Mouse (Mus musculus) layer of hippocampus, adult 9-10 months (tissue): ENCODE measurements around the gene Actrt3.

ENCODE experiments used
- DNase-seq: peaks from one replicate; pipeline ENCODE4 v3.0.0; 2022; ENCODE audit warnings: low spot score

Actrt3 gene

DNA sequence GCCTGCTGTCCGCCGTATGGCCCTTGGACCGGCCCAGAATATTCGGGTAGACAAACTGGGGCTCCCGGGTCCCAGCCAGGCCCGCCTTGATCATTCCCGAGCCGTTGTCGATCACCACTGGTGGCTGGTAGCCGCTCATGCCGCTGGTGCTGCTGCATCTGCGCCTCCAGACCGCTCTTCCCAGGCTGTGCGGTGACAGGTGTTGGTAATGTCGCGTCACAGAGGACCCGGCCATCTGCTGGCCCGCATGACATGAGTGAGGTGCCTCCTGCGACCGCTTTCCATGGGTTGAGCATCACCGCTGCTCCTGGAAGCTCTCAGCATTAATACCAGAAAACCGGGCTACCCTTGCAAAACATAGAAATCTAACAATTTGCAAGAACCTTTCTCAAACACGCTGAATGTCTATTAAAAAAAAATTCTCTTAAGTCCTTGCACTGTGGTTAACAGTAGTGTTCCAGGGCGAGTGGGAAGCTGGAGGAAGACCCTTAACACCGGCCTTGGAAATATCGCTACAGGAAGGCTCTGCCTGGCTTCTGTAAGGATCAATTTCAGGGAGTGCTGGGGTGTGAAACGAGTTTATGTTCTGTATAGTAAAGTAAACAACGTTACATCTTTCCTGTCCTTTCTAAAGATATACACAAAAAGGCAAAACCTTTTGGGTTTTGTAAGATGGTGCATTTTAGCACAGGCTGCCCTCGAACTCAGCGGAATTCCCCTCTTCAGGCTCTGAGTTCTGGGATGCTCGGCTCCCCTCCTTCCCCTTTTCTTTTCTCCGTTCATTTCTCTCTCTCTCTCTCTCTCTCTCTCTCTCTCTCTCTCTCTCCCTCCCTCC, at the start of gene Actrt3:
Actrt3 (minus strand) TSS at position 229 of the 835 bp plus-strand sequence.
- no peak for DNase-seq

DNA sequence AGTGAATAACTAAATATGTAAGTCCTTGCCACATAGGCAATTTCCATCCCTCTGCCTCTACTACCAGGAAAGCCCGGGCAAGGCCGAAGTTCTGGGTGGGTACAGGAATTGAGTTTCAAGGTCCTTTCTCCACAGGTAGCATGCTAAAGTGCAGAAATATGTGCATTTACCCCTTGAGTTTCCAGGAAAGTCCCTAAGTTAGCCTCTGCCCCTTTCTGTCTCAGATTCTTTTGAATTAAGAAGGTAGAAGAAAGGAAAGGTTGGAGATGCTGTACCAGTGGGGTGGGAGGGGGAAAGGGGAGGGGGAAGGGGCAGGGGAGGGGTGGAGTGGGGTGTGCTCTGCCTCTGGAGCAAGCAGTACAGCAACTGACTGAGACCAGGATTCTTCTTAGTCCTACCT, 48.7 kb upstream of the Actrt3 start:
- no peak for DNase-seq

DNA sequence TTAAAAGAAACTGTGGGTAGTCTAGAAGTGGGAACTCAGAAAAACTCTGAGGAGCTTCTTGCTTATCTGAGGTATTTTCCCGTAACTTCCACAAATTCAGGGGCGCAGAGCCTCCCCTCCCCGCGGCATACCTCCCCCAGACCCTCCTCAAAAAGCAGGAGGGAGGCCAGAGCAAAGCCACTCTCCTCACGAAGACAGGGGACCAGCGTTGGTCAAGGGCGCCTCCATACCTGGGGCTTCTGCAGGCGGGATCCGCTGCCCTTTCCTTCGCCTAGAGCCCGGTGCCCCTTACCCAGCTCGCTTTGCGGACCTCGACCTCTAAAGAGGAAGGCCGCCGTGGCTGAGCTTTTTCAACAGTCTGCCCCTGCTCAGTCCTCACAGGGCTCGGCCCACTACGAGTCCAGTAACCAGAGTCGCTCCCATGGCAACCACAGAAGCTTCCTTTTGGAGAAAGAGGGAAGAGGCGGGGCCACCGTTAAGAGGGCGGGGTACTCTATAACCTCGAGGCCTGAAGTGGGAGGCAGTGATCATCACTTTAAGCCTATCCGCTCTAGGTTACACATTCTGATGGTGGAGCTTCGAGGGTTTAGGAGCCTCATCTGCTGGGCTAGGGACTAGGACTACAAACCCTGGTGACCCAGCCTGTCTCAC, 47.8 kb upstream of the Actrt3 start, which contains the start of gene Lrrc34:
Lrrc34 (minus strand) TSS at position 430 of the 651 bp plus-strand sequence.
- no peak for DNase-seq

DNA sequence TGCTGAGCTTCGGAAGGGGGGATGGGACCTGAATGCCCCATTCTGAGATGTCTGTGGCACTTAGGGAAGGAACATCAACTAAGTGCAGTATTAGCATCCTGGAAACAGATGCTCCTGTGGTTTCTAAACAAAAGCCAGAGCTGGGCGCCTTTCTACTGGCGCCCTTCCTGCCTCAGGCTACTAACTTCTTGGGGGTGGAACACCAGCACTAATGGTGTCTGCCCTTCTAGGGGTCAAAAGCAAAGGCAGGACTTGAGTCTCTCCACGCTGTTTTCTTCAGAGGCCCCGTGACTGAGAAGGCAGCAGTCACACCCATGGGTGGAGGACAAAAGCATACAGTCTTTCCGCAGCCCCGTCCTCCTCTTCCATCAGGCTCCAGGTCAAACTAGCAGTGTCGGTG, 47.0 kb upstream of the Actrt3 start:
- no peak for DNase-seq

DNA sequence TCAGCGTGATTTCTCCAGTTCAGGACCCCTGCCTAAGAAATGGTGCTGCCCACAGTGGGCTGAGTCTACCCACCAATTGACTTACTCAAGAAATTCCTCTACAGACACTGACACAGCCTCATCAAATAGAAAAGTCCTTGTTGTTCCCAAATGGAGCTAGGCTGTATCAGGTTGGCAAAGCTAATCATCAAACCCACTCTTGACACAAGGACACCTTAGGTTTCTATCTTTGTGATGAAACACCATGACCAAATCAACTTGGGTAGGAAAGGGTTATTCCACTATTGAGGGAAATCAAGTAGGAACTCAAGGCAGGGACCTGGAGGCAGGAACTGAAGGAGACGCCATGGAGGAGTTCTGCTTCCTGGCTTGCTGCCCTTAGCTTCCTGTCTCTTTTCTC, 44.5 kb upstream of the Actrt3 start, which contains the start of gene Lrriq4:
Lrriq4 (plus strand) TSS at position 301 of the 400 bp plus-strand sequence.
- DNase-seq = no peak

GRCm38 (mm10) chr3:30635629-30636028, 35.9 kb upstream of the Actrt3 start:
- no peak for DNase-seq

GRCm38 (mm10) chr3:30633681-30634080, 33.9 kb upstream of the Actrt3 start:
- DNase-seq = no peak

- no peak for DNase-seq
Measured at GRCm38 (mm10) chr3:30620132-30620531, 20.4 kb upstream of the Actrt3 start.

GRCm38 (mm10) chr3:30610930-30611329, 11.2 kb upstream of the Actrt3 start:
- no peak for DNase-seq

GRCm38 (mm10) chr3:30608999-30609398, 9.3 kb upstream of the Actrt3 start:
- DNase-seq = no peak

GRCm38 (mm10) chr3:30603256-30603655, 3.5 kb upstream of the Actrt3 start:
- no peak for DNase-seq

- DNase-seq = no peak
Measured at GRCm38 (mm10) chr3:30602740-30603098, 3.0 kb upstream of the Actrt3 start.

DNA sequence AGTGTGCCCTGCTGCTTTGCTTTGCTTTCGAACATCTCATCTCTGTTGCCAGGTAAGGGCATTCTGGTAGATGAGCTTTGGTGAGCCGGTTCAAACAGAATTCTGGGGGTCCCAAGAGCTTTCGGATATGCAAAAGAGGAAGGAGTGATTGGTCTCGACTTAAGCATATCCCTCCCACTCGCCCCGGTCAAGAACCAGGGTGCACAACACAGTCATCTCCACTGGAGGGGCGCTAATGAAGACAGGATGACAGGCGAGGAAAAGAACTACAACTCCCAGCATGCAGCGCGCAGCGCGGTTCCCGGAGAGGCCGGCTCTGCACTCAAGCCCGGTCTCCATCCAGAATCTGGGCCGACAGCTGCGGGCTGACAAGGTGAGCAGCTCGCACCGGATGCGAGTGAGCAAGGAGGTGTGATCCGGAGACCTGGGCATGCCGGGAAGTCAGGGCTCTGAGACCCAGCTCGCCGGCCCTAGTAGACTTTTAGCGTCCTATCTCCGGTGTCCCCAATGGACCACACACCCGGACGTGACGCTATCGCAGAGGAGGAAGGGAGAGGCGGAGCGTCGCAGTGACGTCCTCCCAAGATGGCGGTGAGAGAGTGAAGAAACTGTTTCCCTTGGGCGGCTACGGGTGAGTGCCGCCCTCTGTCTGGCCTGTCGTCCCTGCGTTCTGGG, 2.5 kb upstream of the Actrt3 start, which contains the start of gene Mynn:
Mynn (plus strand) TSS at position 1 of the 675 bp plus-strand sequence.
- DNase-seq = peak; percentile 98

GRCm38 (mm10) chr3:30601610-30602064, 1.9 kb upstream of the Actrt3 start:
- no peak for DNase-seq

DNA sequence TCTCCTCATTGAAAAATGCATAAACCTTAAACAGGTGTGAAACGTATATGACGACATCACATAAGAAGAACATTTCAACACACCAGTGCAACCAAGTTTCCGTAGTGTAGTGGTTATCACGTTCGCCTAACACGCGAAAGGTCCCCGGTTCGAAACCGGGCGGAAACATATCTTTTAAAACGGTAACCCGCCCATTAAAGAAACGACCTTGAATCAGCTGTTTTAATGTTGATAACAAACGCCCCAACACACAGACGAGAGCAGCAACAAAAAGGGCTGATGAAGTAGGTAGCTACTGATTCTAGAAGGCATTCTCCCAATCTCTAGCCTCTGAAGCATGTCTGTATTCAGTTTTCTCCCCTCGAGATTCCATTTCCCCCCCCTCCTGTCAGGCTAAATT, 1.4 kb upstream of the Actrt3 start:
- peak; percentile 91 for DNase-seq

- DNase-seq = no peak
Measured at GRCm38 (mm10) chr3:30600717-30601116, 978 bp upstream of the Actrt3 start.

GRCm38 (mm10) chr3:30597271-30597670, 2.5 kb downstream of the Actrt3 start:
- no peak for DNase-seq

GRCm38 (mm10) chr3:30595111-30595832, 4.5 kb downstream of the Actrt3 start:
- no peak for DNase-seq

- DNase-seq = no peak
Measured at GRCm38 (mm10) chr3:30593719-30594485, 5.8 kb downstream of the Actrt3 start.

GRCm38 (mm10) chr3:30592418-30592853, 7.3 kb downstream of the Actrt3 start:
- no peak for DNase-seq

DNA sequence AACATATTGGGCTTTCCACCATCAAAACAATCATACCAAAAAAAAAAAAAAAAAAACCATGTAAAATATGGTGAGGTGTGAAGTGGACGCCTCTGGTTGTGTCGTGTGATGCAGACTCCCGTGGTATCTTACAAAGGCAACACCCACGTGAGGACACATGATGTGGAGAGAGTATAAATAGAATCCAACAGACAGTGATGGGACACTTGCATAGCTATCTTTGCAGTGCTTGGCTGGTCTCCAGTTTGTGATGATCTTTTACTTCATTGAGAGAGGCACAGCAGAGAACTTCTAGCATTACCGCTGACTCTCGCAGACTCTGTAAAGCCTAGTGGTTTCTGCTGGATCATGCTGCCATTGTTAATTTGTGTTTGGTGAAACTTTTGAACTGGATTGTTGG, 10.9 kb downstream of the Actrt3 start:
- no peak for DNase-seq
